Mouse (Mus musculus): Measurements from ENCODE around the gene Cgas. TPM values are rescaled to one million over a fixed set of nuclear protein-coding genes. Genes with fewer than 3 reads are reported as not detected.

Cgas gene
- polyA plus RNA-seq, 1 experiment from 2014 or later: 0.85 TPM

DNA sequence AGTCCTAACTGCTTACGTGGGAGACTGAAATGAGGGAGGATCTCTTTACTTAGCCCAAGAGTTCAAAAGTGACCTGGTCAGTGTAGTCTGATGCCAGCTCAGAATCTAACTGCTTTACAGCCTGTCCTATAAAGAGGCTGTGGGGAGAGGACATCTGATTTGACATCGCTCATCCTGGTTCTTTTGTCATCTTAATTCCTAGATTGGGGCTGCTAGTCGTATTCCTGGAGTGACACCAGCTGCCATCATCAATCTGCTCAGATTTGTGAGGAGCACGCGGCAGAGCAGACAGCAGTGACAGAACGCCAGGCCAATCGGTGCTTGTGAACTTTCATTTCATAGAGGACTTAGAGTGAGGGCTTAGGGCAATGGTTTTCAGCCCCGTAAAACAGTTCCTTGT, 30.6 kb upstream of the Cgas start:
- Histone ChIP-seq H3K4me1 (ENCODE audit: insufficient read depth) (no peaks in the 10 kb centered on the region), H3K36me3 (replicated peaks; ENCODE audit: insufficient read depth, low read length) (peaks cover 60% of the 10 kb centered on the region), H3K4me2 (ENCODE audit: low read depth, low read length) (no peak overlapping the region), H3K9ac (replicated peaks) (no peak overlapping the region), H3K4me3 (ENCODE audit: low read depth, low read length) (no peak overlapping the region), H3K27me3 (ENCODE audit: insufficient read depth, low read length) (no peaks in the 10 kb centered on the region), H3K9me3 (ENCODE audit: low read length) (no peaks in the 10 kb centered on the region), H3K27ac (ENCODE audit: low read depth) (no peak overlapping the region)
- no peak for DNase-seq
- 89% methylated on average over 8 of the region's 8 CpGs for WGBS (ENCODE audit: insufficient replicate concordance)
- TF ChIP-seq EP300 (IDR thresholded peaks at IDR 0.05; ENCODE audit: low read depth) (no peak), CTCF (IDR thresholded peaks at IDR 0.05; ENCODE audit: low read depth) (no peak)
- ATAC-seq: no peak

DNA sequence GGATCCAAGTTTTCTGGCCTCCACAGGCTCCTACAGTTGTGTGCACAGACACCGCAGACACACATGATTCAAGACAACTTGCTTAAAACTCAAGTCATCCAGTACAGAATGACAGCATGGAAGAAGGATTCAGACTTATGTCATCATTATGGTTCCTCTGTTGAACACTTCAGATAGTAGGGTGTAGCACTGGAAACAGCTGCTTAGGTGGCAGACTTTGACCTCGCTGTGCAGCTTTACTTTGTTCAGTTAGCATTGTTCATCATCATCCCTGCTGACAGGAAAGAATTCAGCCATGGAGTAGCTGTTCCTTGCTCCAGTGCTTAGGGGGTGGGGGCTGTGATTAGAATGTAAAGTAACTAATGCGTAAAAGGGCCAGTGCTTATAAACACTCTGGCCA, 22.7 kb upstream of the Cgas start:
- no peak for TF ChIP-seq EP300 (IDR thresholded peaks at IDR 0.05; ENCODE audit: low read depth)
- no peak for TF ChIP-seq CTCF (IDR thresholded peaks at IDR 0.05; ENCODE audit: low read depth)
- Histone ChIP-seq H3K36me3 (replicated peaks; ENCODE audit: insufficient read depth, low read length) (peaks cover 65% of the 10 kb centered on the region), H3K4me2 (ENCODE audit: low read depth, low read length) (no peak overlapping the region), H3K27me3 (ENCODE audit: insufficient read depth, low read length) (no peaks in the 10 kb centered on the region), H3K4me1 (ENCODE audit: insufficient read depth) (no peaks in the 10 kb centered on the region), H3K27ac (ENCODE audit: low read depth) (no peak overlapping the region), H3K4me3 (ENCODE audit: low read depth, low read length) (no peak overlapping the region), H3K9me3 (ENCODE audit: low read length) (no peaks in the 10 kb centered on the region), H3K9ac (replicated peaks) (no peak overlapping the region)
- DNase-seq (no peak), ATAC-seq (no peak)
- 89% methylated on average over 3 of the region's 3 CpGs for WGBS (ENCODE audit: insufficient replicate concordance)

DNA sequence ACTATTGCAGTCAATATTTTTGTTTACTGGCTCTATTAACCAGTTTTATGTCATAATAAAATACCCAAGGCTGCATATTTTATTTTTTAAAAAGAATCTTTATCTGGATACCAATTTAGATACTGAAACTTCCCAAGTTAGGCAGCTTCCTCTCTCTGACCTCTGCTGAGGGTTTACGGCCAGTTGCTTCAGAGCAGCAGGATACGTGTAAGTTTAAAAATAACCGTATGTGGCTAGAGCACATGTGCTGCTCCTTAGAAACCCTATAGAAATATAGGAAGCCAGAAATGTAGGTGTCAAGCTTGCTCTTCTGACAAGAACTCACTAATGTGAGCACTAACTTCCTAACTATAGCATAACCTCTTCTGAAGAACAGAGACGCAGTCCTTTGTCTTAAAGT, 20.3 kb upstream of the Cgas start:
- DNase-seq (no peak), ATAC-seq (no peak)
- H3K27ac ChIP-seq (ENCODE audit: low read depth): 0 out of 2 replicates have a peak overlapping the region, but pooled peaks have one; percentile 22
- H3K36me3 ChIP-seq (replicated peaks; ENCODE audit: insufficient read depth, low read length): peaks cover 71% of the 10 kb centered on the region
- no peaks in the 10 kb centered on the region for H3K9me3 ChIP-seq (ENCODE audit: low read length)
- H3K9ac ChIP-seq (replicated peaks): no peak overlapping the region
- no peaks in the 10 kb centered on the region for H3K27me3 ChIP-seq (ENCODE audit: insufficient read depth, low read length)
- TF ChIP-seq CTCF (IDR thresholded peaks at IDR 0.05; ENCODE audit: low read depth) (no peak), EP300 (IDR thresholded peaks at IDR 0.05; ENCODE audit: low read depth) (no peak)
- no peak overlapping the region for H3K4me3 ChIP-seq (ENCODE audit: low read depth, low read length)
- WGBS (ENCODE audit: insufficient replicate concordance): 62% methylated on average over 4 of the region's 4 CpGs
- H3K4me2 ChIP-seq (ENCODE audit: low read depth, low read length): no peak overlapping the region
- H3K4me1 ChIP-seq (ENCODE audit: insufficient read depth): no peaks in the 10 kb centered on the region

DNA sequence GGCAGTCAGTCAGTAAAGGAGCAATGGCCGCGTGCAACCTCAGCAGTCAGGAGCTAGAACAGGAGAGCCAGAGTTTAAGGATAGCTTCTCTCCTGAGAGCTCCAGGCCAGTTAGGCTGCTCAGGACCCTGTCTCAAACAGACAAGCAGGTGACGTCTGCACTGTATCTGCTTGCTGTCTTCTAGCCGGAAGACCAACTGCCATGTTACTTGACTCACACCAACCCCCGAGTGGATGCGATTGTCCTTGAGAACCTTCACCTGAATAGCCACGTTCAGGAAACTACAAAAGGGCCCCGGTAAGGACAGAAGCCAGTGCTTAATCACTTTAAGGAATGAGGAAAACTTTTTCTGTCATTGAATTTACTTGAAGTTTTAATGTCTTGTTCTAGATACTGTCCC, 14.0 kb upstream of the Cgas start:
- peaks cover 72% of the 10 kb centered on the region for H3K36me3 ChIP-seq (replicated peaks; ENCODE audit: insufficient read depth, low read length)
- no peak for DNase-seq
- TF ChIP-seq CTCF (IDR thresholded peaks at IDR 0.05; ENCODE audit: low read depth): no peak
- no peak for TF ChIP-seq EP300 (IDR thresholded peaks at IDR 0.05; ENCODE audit: low read depth)

DNA sequence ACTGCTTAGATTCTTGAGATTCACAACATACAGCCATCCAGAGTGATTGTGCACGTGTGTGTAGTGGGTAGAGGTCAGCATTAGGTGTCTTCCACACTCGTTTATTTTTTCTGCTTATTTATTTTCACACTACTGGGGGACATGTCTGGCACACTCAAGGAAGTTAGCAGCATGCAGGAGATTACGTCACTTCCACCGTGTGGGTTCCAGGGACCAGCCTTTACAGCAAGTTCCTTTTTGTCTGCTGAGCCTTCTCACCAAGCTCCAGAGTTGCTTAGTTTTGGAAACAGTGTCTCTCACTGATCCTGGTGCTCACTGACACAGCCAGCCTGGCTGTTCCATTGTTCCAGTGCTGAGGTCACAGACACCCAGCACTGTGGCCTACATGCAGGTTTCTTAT, 8.3 kb upstream of the Cgas start:
- H3K27ac ChIP-seq (ENCODE audit: low read depth): peak overlapping the region; percentile 37; the same call in 1 of the 2 replicates
- H3K27me3 ChIP-seq (ENCODE audit: insufficient read depth, low read length): no peaks in the 10 kb centered on the region
- no peak overlapping the region for H3K4me3 ChIP-seq (ENCODE audit: low read depth, low read length)
- ATAC-seq: no peak
- no peak overlapping the region for H3K9ac ChIP-seq (replicated peaks)
- no peaks in the 10 kb centered on the region for H3K9me3 ChIP-seq (ENCODE audit: low read length)
- DNase-seq: no peak
- H3K36me3 ChIP-seq (replicated peaks; ENCODE audit: insufficient read depth, low read length): peaks cover 43% of the 10 kb centered on the region
- H3K4me2 ChIP-seq (ENCODE audit: low read depth, low read length): no peak overlapping the region
- H3K4me1 ChIP-seq (ENCODE audit: insufficient read depth): peaks cover 9% of the 10 kb centered on the region
- 39% methylated on average over 4 of the region's 4 CpGs for whole genome bisulfite sequencing (ENCODE audit: insufficient replicate concordance)
- TF ChIP-seq CTCF (IDR thresholded peaks at IDR 0.05; ENCODE audit: low read depth) (no peak), EP300 (IDR thresholded peaks at IDR 0.05; ENCODE audit: low read depth) (no peak)

More for the DNA sequence above, 14.0 kb upstream of the Cgas start:
- Histone ChIP-seq H3K27ac (ENCODE audit: low read depth) (no peak overlapping the region), H3K4me1 (ENCODE audit: insufficient read depth) (no peaks in the 10 kb centered on the region), H3K4me3 (ENCODE audit: low read depth, low read length) (no peak overlapping the region), H3K9me3 (ENCODE audit: low read length) (no peaks in the 10 kb centered on the region), H3K9ac (replicated peaks) (no peak overlapping the region), H3K4me2 (ENCODE audit: low read depth, low read length) (no peak overlapping the region), H3K27me3 (ENCODE audit: insufficient read depth, low read length) (no peaks in the 10 kb centered on the region)
- WGBS (ENCODE audit: insufficient replicate concordance): 85% methylated on average over 8 of the region's 8 CpGs
- ATAC-seq: no peak

DNA sequence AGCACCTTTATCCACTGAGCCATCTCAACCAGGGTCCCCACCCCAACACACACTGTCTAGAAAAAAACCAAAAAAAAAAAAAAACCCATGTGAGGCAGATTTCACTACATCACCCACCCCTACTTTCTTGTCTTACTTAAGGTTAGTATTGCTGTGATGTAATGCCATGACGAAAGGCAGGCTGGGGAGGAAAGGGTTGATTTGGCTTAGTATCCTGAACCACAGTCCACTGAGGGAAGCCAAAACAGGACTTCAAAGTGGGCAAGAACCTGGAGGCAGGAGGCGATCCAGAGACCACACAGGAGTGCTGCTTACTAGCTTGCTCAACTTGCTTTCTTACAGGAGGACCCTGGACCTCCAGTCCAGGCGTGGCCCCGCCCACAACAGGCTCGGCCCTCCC, 7.4 kb upstream of the Cgas start:
- Histone ChIP-seq H3K27ac (ENCODE audit: low read depth) (no peak overlapping the region), H3K36me3 (replicated peaks; ENCODE audit: insufficient read depth, low read length) (peaks cover 35% of the 10 kb centered on the region), H3K4me2 (ENCODE audit: low read depth, low read length) (no peak overlapping the region)

More for the DNA sequence above, 7.4 kb upstream of the Cgas start:
- ATAC-seq: no peak
- no peaks in the 10 kb centered on the region for H3K9me3 ChIP-seq (ENCODE audit: low read length)
- peaks cover 9% of the 10 kb centered on the region for H3K4me1 ChIP-seq (ENCODE audit: insufficient read depth)
- WGBS (ENCODE audit: insufficient replicate concordance): 68% methylated on average over 5 of the region's 5 CpGs
- H3K27me3 ChIP-seq (ENCODE audit: insufficient read depth, low read length): 0 out of 2 replicates have a peak, but pooled peaks cover 6% of the 10 kb centered on the region
- DNase-seq: no peak
- no peak for TF ChIP-seq EP300 (IDR thresholded peaks at IDR 0.05; ENCODE audit: low read depth)
- H3K9ac ChIP-seq (replicated peaks): no peak overlapping the region
- no peak overlapping the region for H3K4me3 ChIP-seq (ENCODE audit: low read depth, low read length)
